Mouse (Mus musculus) cerebellum, postnatal 36 days (tissue): ENCODE data around the gene Wbp1l.
"Not testable (repeated sequence)": the region's sequence is repeated elsewhere in the genome, so short reads cannot be mapped to it uniquely, and the experiment has no call there.

ENCODE experiments used
- DNase-seq, 2 experiments: peaks; one replicate each; pipeline ENCODE4 v3.0.0; 2021 to 2022; ENCODE audit warnings: mixed read lengths in 2 of 2

Gene Wbp1l

DNA sequence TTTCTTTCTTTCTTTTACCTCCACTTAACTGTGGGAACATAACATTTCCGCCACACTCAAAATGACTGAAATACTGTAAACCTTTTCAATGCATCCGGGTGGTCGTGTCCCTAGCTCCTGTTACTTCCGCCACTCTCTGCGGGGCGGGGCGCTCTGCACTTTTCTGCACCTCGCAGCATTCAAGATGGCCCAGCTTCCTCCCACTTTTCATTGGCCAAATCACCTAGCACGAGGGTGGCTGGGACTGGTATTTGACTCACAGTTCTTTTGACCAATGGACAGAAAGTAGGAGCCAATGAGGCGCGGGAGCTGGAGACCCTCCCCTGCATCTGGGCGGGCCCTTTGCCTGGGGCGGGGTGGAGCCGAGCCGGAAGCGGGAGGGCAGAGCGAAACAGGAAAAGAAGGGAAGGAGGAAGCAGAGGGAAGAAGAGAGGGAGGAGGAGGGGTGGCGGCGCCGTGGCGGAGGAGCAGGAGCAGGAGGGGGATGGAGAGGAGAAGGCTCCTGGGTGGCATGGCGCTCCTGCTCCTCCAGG lies at the start of gene Wbp1l:
Gene Wbp1l, plus strand, starts transcription at position 365 of the 533 bp plus-strand sequence.
- DNase-seq: peak; percentile 93

DNA sequence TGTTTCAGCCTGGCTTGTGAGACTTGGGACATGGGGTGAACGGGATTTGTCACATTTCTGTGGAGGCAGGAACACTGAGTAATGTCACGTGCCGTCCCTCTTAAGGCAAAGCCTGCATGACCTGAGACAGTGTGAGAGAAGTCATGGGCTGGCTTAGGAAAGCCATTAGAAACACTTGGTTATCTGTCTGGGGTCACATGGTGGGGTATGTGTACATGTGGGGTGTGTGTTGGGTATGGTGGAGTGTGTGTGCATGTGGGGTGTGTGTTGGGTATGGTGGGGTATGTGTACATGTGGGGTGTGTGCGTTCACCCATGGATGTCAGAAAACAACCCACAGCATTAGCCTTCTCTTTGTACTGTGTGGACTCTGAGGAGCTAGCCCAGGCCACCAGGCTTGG lies 48.5 kb upstream of the Wbp1l start:
- DNase-seq: no peak

DNA sequence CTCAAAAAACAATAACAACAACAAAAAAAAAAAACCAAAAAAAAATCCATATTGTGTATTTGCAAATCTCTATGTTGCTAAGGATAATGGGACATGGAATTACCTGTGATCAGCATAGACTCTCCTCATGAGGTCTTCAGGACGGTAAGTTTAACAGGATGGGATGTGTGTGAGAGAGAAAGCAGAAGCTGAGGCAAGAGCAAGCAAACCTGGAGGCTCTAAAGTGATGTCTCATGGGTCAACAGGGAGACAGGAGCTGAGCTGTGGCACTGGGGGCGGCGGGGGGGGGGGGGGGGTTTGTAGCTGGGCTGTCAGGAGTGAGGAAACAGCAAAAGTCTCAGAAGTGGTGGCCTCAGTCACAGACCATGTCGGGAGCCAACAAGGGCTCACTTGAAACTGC lies 46.4 kb upstream of the Wbp1l start:
- DNase-seq: no peak

DNA sequence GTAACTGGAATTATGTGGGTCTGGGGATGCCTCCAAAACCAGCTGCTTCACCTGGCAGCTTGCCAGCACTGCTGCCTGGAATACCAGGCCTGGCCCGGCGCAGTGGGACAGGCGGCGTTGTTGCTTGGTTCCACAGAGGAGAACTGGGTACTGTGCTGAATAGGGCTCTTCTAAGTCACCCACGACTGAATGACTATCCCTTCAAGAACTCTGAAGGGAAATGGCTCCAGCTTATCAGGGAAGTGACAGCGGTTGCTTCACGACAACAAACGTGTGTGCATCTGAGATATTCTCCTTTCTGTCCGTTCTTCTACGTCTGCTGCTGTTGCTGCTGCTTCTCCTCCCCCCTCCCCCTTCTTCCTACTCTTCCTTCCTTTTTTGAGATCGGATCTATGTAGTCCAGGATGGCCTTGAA lies 45.3 kb upstream of the Wbp1l start:
- no peak for DNase-seq

DNA sequence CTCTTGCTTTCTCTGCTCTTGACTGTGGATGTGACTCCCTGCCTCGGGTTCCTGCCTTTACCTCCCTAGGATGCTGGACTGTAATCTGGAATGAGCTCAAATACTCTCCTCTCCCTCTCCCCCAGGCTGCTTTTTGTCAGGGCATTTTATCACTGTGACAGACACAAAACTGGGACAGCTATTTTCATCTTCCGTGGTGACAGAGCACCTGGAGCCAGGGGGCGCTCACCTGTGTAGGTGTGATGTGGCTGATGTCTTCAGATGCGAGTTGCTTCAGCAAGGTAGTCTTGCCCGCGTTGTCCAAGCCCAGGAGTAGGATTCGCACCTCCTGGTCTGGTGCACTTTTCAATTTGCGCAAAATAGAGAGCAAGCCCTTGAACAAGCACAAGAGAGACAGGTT lies 40.9 kb upstream of the Wbp1l start:
- no peak for DNase-seq

DNA sequence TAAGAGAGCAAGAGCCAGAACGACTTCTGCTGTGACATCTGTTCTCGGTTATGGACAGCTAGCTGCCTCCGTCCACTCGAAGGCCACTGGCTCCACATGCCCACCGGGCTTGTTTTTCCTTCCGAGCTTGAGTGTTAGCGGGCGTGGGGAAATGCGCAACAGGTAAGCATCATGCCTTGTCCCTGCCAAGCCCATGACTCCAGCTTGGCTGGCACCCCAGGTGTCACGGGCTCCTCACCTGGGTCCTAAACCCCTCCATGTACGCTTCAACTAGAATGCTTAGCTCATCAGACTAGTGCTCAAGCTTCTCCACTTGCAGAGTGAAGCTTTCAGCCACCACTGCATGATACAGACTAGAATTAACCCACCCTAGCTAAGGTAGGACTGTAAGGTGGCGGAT lies 40.3 kb upstream of the Wbp1l start:
- DNase-seq: peak; percentile 69 to 74

DNA sequence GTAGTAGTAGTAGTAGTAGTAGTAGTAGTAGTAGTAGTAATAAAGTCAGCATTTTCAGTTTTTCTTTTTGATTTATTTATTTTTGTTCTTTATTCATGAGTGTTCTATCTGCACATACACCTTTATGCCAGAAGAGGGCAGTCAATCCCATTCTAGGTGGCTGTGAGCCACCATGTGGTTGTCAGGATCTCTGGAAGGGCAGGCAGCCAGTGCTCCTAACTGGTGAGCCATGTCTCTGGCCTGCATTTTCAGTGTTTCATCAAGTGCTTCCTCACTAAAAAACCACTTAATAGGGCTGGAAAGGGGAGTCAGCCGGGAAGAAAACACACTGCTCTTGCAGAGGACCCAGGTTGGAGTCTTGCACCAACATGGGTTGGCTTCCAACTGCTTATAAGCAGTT lies 36.8 kb upstream of the Wbp1l start:
- DNase-seq: peak; percentile 75 to 78

DNA sequence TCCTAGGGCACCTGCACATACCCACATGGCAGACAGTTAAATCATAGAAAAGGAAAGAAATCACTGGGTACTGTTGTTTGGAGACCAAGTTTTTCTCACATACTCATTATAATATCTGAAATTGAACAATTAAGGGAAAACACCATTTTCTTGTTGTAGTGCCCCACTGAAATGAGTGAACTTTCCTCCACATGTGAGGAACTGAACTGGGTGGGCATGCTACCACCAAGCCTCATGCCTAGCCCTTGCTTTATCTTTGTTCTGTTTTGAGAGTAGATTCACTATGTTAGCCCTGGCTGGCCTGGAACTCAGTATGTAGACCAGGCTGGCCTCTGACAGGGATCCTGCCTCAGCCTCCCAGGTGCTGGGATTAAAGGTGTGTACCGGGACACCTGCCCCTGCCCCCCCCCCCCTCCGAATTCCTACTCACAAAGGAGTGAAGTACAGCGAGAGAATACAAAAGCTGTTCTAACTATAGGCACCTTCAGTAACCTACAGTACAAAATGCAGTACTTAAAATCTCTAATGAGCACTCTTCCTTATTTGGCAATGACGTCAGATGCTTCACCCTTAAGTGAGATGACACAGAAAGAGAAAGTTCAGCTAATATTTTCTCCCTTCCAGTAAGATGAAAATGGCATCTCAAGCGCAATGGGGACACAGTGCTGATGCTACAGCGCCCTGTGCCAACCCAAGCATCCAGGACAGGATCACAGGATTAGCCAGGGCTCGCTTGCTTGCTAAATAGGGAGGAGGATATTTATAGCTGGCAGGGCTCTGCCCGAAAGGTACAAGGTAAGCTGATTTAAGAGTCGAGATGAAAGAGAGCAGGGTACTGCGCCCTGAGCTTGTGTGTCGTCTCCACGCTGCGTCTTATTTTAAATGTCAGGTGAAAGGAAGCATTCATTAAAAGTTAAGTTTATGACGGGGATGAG lies 36.0 kb upstream of the Wbp1l start:
- peak; percentile 66 to 73 for DNase-seq

DNA sequence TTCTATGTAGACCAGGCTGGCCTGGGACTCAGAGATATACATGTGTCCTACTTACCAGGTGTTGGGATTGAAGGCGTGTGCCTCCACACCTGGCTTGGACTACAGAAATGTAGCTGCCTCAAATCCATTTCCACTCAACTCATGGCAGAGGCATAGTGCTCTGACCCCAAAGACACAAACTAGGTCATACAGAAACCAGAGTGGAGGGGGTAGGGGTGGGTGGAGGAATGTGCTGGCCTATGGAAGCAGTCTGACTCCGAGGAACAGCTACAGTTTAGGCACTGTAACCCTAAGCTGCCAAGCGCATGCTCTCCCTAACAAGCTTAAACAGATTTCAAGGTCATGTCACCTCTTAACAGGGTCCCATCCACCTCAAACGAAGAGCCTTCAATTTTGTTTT lies 35.3 kb upstream of the Wbp1l start:
- no peak for DNase-seq

DNA sequence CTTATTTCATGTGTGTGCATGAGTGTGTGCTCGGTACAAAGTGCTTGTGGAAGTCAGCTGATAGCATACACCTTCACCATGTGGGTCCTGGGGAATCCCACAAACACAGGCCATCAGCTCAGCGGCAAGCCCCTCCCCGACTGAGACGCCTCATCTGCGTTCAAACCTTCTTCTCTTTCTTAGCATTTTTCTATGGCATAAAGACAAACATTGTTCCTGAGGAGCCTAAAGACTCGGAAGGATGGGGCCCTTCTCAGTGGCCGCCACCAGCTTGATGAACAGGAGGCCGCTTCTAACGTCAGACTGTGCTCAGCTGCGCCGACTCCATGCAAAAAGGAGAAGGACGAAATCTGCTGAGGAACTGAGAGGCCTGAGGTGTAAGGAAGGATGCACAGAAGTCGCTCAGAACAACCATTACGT lies 34.8 kb upstream of the Wbp1l start:
- DNase-seq: peak in 1 of 2 experiments; percentile 25

DNA sequence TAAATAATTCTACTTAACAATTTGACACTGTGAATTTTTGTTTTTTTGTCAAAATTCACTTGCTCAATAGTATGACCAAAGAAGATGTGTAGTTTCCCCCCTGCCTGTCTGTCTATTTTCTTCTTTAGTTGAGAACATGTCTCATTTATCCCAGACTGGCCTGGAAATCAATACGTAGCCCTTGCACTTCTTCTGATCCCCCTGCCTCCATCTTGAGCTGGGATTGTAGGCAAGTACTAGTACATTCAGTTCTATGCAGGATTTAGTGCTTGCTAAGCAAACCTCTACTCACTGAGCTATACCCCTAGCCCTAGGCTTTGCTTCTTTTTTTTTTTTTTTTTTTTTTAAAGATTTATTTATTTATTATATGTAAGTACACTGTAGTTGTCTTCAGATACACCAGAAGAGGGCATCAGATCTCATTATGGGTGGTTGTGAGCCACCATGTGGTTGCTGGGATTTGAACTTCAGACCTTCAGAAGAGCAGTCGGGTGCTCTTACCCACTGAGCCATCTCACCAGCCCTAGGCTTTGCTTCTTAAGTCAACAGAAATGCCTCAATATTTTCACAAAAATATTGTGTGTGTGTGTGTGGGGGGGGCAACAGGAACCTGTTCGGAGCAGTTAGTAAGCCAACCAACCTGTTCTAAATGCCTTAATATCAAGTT lies 27.5 kb upstream of the Wbp1l start:
- not testable (repeated sequence) for DNase-seq

DNA sequence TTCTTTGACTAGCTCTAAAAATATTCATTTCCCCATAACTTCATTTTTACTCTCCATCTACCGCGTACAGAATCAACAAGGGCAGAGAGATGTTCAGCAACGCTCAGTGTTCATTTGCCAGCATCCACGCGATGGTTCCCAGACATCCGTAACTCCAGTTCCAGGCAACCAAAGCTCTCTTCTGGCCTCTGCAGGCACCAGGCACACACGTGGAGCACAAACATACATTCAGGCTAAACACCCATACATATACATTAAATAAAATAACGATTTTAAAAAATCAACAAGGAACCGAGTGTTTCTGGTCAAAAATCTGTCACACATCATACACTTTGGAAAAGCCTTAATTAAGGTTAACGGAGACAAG lies 27.0 kb upstream of the Wbp1l start:
- DNase-seq: no peak

DNA sequence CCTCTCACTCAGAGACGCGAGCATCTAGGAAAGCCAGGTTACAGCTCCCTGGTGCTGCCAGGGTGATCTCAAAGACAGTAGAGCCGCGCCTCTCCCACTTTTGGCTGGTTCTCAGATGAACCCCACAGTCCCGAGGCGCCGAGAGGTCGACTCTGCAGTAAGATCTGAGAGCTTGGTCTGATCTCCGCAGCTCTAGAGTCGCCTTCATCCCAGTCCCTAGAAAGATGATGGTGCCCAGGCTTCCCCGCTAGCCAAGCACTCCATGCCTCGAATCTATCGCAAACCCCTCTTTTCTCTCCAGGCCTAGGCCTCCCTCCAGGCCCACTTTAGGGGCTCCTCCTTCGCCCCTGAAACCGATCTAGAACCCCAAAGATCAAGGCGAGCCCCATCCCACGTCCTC lies 26.3 kb upstream of the Wbp1l start:
- no peak for DNase-seq

DNA sequence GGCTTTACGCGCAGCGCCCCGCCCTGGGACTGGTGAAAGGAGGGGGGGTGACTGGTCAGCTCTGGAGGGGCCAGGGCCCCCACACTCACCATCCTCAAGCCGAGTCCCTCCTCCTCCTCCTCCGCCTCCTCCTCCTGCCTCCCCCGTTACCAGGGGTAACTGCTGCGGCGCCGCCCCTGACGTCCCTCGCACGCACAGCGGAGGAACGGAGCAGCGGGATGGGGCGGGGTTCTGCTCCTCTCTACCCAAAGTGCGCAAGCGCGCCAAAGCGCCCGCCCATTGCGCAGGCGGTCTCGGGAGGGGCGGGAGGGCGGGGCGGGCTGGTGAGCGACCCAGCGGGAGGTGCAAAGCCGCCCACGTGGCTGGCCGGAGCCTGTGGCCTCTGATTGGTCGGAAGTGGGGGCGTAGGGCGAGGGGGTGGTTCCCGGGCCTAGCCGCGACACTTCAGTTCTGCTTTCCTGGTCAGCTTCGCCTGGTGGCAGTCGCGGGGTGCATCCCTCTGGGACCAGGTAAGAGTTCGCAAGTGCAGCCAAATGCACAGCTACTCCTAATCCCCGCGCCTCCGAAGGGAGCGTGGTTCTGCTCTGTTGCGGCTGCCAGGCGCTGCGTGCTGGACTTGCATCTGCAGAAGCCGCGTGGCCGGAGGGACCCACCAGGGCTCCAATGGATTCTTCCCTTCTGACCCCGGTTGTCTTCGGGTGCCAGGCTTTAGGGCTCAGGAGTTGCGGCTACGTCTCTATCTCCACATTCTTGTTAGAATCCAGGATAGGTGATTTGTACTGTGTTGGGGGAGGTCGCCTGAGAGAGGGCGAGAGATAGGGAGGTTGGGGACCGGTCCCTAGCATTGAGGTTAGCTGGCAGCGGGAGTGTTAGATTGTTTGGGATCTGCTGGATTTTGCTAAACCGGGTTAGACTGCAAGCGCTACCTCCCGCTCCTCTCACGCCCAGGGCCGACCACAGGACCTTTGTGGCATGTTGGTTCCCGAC lies 25.6 kb upstream of the Wbp1l start, which contains the start of the genes Arl3 and Sfxn2:
Gene Arl3, minus strand, starts transcription at position 248 of the 987 bp plus-strand sequence.
Gene Sfxn2, plus strand, starts transcription at position 415 of the 987 bp plus-strand sequence.
- DNase-seq: peak; percentile 91 to 95

DNA sequence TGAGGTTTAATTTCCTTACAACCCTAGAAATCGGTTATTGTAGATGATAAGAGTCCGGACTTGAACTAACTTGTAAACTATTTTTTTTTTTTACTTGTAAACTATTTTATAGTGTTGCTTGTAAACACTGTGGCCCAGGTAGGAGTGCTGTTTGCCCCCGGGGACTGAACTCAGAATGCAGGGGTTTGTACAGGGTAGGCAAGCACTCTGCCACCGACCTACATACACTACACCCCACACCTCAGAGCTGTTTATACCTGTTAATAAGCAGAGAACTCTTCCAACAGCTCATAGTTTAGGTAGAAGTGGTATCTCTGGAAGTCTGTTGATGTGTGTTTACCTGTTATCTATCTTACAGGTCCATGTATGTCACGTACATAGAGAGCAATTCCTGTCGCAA lies 24.9 kb upstream of the Wbp1l start:
- DNase-seq: no peak

DNA sequence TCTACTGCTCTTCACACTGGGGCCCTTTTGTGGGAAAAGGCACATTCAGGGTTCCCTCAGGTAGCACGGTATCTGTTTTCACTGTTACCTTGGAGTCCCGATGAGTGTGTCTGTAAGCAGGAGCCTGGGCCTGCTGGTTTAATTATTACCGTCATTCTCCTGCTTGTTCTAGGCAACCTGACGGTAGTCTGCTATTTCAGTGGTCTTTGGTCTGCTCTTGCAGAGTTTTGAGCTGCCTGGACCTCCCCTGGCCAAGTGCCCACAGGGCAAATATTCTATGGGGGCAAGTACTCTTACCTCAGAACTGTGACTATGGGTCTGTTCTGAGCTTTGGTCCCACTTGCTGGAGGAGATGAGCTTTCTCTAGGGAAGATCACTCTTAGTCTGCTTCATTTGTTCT lies 23.7 kb upstream of the Wbp1l start:
- no peak for DNase-seq

DNA sequence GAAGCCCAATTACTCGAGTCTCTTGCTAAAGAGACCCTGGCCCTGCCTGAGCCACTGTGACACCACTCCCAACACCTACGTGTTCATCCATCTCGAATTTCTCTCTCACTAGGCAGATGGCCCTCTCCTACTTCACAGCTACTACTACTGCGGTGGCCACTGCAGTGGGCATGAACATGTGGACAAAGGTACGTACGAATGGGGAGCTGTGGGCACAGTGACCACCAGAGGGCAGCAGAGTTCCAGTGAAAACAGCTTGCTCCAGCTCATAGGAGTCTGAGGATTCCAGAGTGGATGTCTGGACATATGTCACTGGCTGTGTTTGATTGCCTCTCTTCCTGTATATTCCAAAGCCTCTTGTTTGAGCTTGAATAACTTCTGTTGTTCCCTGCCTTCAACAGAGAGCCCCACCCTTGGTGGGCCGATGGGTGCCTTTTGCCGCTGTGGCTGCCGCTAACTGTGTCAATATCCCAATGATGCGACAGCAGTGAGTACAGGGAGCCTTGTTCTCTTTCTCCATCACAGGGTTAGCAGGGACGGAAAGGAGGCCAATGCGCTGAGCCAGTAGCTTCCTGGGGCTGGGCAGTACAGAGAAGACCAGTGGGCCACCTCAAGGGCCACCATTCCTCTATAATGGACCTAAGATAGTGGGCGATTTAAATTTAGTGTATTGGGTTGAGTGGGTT lies 10.9 kb upstream of the Wbp1l start:
- peak; percentile 88 to 91 for DNase-seq

DNA sequence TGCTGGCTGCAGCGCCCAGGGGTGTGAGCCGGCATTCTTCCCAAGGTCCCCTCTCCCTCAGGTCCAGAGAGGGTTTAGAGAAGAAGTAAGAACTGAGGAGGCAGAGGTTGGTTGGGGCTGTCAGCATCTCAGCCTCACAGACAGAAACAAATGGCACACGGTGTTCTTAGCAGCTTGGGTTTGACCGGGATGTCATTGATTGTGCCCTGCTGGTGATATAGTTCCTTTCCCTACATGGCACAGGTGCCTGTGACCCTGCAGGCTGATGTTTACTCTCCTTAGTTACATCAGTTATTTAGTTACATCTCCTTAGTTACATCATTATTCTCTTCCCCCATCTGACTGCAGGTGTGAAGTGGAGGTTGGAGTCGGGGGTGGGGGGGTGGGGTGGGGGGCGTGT lies 7.3 kb upstream of the Wbp1l start:
- no peak for DNase-seq

DNA sequence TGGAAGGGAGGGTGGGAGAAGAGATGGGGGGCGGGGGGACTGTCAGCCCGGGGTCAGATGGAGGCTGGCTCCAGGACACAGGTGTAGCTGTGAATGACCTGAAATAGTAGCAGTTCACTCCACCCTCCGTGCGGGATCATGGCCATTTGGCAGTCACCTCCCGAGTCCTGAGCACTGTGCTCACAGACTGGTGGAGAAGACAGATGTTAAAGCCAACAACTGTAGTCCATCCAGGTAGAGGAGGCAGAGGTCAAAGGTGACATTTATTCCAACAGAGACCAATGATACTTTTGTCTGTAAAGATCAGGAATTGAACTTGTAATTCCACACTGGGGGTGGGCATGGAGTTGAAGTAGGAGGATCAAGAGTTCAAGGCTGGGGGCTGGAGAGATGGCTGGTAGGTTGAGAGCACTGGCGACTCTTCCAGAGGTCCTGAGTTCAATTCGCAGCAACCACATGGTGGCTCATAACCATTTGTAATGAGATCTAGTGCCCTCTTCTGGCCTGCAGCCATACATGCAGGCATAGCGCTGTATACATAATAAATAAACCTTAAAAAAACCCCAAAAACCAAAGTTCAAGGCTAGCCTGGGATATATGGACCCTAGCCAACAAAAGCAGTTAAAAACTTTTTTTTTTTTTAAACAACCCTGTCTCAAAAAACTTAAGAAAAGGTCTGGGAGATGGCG lies 6.0 kb upstream of the Wbp1l start:
- DNase-seq: no peak

DNA sequence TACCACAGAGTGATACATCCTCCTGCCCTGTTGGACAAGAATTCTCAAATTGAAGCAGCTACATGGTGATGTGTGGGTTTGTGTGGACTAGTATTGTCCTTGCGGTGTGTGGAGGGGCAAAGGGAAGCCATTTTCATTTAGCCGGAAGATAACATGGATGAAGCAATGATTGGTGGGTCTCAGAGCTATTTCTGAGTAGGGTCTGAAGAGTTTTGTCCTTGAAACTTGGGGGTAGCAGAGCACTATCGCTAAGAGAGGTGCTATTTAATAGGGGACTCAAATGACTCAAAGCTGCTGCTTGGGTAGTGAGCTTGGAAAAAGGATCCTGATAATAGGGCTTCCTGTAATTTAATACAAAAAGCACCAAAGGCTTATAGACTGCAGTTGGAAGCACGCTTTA lies 697 bp upstream of the Wbp1l start:
- DNase-seq: no peak
